Mouse (Mus musculus): ENCODE measurements around the gene Igf1r. TPM values are rescaled to one million over a fixed set of nuclear protein-coding genes. Genes with fewer than 3 reads are reported as not detected.
A peak's percentile ranks its signal among the peaks of the same experiment; 100 is the strongest.

Gene Igf1r
- polyA plus RNA-seq, 1 experiment from 2014 or later = 28.5 TPM

DNA sequence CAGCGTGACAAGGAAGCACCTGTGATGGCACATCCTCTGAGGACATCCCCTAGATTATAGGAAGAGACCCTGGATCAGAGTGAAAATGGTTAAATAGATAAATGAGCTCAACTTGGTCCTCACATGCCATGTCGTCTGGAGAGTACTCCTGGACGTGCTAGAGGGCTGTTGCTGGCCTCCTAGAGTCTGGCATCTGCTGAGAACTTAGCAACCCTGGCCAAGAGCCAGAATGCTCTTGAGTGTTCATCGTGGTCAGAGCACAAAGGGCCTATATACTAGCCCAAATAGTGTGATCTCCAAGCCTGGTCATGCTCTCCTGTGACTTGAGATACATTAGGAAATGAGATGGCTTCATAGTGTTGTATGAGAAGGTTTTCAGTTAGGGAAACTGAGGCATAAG is 257.8 kb downstream of the Igf1r start:
- Histone ChIP-seq H3K9me3 (no peaks in the 10 kb centered on the region), H3K36me3 (peaks cover 61% of the 10 kb centered on the region), H3K27ac (replicated peaks) (no peak overlapping the region), H3K4me1 (no peaks in the 10 kb centered on the region), H3K4me2 (replicated peaks) (no peak overlapping the region), H3K27me3 (no peaks in the 10 kb centered on the region), H3K9ac (replicated peaks) (no peak overlapping the region), H3K4me3 (no peak overlapping the region)
- ATAC-seq (replicated peaks) = no peak
- WGBS = 58% methylated on average over 4 of the region's 4 CpGs

DNA sequence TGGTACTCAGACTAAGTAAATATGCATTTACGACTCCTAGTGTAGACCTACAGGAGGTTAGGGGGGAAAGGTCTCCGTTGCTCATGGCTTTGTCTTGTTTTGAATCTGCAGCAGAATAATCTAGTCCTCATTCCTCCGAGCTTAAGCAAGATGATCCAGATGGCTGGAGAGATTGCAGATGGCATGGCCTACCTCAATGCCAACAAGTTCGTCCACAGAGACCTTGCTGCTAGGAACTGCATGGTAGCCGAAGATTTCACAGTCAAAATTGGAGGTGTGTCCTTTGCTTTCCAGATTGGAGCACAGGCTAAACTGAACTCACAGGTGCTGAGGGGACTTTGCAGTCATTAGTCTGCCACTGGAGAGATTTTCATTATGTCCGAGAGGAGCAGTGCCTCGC is 259.3 kb downstream of the Igf1r start:
- Histone ChIP-seq H3K36me3 (peaks cover 65% of the 10 kb centered on the region), H3K9me3 (no peaks in the 10 kb centered on the region)
- WGBS = 88% methylated on average over 7 of the region's 7 CpGs

DNA sequence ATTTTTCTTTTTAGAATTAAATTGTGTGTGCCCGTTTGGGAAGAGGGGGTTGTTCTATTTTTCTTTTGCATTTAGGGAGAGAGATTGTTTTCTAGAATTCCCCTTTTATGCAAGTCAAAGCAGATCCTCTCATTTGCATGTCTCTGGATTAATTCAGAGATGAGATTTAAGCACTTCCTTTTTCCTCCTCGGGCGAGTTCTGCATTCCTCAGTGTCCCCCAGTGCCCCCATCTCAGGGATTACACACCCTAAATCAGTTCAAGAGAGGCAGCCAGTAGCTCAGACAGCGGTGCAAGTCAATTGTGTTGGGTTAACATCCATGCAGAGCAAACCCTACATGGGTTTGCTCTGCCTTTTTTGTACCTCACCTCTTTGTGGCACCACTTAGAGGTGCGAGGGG is 261.2 kb downstream of the Igf1r start:
- peaks cover 68% of the 10 kb centered on the region for H3K36me3 ChIP-seq
- no peak for ATAC-seq (replicated peaks)
- no peak overlapping the region for H3K4me2 ChIP-seq (replicated peaks)
- H3K27ac ChIP-seq (replicated peaks) = no peak overlapping the region
- no peaks in the 10 kb centered on the region for H3K4me1 ChIP-seq
- no peak overlapping the region for H3K9ac ChIP-seq (replicated peaks)
- no peaks in the 10 kb centered on the region for H3K9me3 ChIP-seq
- WGBS = 76% methylated on average over 5 of the region's 5 CpGs
- H3K27me3 ChIP-seq = no peaks in the 10 kb centered on the region
- no peak overlapping the region for H3K4me3 ChIP-seq

More for the DNA sequence above, 259.3 kb downstream of the Igf1r start:
- Histone ChIP-seq H3K4me3 (no peak overlapping the region), H3K9ac (replicated peaks) (no peak overlapping the region), H3K4me1 (no peaks in the 10 kb centered on the region), H3K4me2 (replicated peaks) (no peak overlapping the region), H3K27me3 (no peaks in the 10 kb centered on the region), H3K27ac (replicated peaks) (no peak overlapping the region)
- no peak for ATAC-seq (replicated peaks)

DNA sequence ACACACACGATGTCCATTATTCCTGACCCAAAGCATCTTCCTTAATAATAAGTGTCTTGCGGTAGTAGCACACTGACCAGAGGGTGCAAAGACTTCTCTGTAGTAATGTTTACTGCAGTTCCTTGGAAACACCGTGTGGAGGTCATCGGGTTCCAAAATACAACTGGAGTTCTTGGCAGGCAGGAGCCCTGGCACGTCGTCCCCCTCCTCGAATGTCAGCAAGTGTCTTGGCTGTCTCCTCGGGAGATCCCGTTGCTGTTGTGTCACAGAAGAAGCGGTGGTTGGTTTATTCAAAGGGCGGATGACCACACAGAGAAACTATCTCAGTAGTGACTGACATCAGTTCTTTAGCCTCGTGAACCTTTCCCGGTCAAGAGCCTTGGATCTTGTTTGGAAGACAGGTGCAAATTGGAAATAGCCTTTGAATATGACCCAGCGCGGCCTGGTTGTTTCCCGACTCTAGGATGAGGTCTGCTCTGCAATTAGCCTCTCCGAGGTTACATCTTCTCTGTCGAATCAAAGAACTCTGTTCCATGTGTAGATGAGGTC is 263.0 kb downstream of the Igf1r start:
- no peaks in the 10 kb centered on the region for H3K4me1 ChIP-seq
- H3K9me3 ChIP-seq = no peaks in the 10 kb centered on the region
- H3K4me2 ChIP-seq (replicated peaks) = no peak overlapping the region
- ATAC-seq (replicated peaks) = no peak
- no peak overlapping the region for H3K4me3 ChIP-seq
- 89% methylated on average over 18 of the region's 18 CpGs for WGBS
- no peak overlapping the region for H3K27ac ChIP-seq (replicated peaks)
- no peak overlapping the region for H3K9ac ChIP-seq (replicated peaks)
- H3K27me3 ChIP-seq = no peaks in the 10 kb centered on the region
- peaks cover 65% of the 10 kb centered on the region for H3K36me3 ChIP-seq

DNA sequence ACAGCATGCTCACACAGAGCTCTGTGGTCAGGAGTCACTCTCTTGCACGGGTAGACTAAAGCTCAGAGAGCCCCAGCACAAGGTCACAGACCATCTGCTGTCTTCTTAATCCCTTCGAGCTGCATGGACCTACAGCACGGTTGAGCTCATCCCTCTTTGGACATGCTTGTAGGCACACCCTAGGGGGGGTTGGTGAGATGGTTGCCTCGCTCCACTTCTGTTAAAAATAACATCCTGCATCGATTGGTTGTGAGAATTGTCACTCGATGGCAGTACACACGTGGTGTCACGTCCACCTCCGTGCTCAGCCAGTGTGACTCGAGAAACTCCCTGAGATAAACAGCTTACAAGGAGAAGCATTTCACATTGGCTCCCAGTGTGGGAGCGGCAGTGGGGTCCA is 266.3 kb downstream of the Igf1r start:
- Histone ChIP-seq H3K9ac (replicated peaks) (no peak overlapping the region), H3K4me3 (no peak overlapping the region), H3K4me1 (peaks cover 19% of the 10 kb centered on the region), H3K36me3 (peaks cover 52% of the 10 kb centered on the region), H3K27ac (replicated peaks) (no peak overlapping the region), H3K27me3 (no peaks in the 10 kb centered on the region), H3K9me3 (no peaks in the 10 kb centered on the region), H3K4me2 (replicated peaks) (no peak overlapping the region)
- no peak for ATAC-seq (replicated peaks)
- 95% methylated on average over 11 of the region's 11 CpGs for WGBS

DNA sequence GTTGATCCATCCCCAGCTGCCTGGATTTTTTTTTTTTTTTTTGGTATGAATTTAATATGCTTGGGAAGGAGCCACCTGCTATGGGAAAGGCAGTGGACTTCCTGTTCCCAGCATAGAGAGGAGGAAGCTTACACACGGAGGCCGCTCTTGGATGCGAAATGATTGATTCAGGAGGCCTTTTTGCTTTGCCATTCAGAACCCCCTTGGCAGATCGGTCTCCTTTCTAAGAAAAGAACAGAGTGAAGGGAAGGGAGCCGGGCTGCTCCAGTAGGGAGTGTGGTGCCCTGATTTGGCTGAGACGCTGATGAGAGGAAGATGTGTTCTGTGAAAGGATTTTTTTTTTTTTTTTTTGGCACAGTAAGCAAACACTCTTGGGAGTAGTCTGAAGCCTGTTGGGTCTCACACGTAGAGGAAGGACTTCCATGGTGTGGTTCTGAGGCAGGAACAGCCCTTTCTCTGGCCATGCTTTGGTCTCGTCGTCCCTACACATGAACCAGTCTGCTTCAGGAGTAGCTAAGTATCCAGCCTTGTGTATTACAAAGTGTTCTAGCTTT is 269.1 kb downstream of the Igf1r start:
- Histone ChIP-seq H3K9ac (replicated peaks) (no peak overlapping the region), H3K27me3 (no peaks in the 10 kb centered on the region), H3K27ac (replicated peaks) (peak overlapping the region; percentile 48; the same call in 1 of the 2 replicates), H3K36me3 (peaks cover 36% of the 10 kb centered on the region), H3K4me1 (peaks cover 27% of the 10 kb centered on the region), H3K4me2 (replicated peaks) (no peak overlapping the region), H3K9me3 (no peaks in the 10 kb centered on the region), H3K4me3 (no peak overlapping the region)
- 49% methylated on average over 9 of the region's 9 CpGs for WGBS
- no peak for ATAC-seq (replicated peaks)

DNA sequence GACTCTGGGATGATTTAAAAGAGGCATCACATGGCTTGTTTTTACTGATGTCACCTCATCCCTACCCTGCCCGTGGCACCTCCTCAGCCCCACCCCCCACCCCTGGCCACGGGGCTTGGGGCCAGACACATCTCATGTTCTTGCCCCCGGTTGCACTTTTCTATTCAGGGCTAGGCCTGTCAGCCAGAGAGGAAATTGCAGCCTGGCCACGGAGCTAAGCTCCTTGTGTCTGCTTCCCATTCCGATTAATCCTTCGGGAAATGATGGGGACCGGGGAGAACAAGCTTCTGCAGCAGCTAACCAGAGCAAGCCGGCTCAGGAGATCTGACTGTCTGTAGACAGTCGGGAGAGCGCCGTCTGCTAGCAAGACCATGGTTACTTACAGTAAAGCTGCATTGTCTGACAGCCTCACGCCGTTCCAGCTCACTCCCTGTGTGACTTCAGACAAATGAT is 270.8 kb downstream of the Igf1r start:
- Histone ChIP-seq H3K27me3 (no peaks in the 10 kb centered on the region), H3K36me3 (peaks cover 22% of the 10 kb centered on the region), H3K9ac (replicated peaks) (no peak overlapping the region), H3K4me2 (replicated peaks) (no peak overlapping the region), H3K27ac (replicated peaks) (peak overlapping the region; percentile 41), H3K4me3 (no peak overlapping the region), H3K4me1 (peaks cover 30% of the 10 kb centered on the region), H3K9me3 (no peaks in the 10 kb centered on the region)
- WGBS = 54% methylated on average over 13 of the region's 13 CpGs
- ATAC-seq (replicated peaks) = peak; percentile 53

DNA sequence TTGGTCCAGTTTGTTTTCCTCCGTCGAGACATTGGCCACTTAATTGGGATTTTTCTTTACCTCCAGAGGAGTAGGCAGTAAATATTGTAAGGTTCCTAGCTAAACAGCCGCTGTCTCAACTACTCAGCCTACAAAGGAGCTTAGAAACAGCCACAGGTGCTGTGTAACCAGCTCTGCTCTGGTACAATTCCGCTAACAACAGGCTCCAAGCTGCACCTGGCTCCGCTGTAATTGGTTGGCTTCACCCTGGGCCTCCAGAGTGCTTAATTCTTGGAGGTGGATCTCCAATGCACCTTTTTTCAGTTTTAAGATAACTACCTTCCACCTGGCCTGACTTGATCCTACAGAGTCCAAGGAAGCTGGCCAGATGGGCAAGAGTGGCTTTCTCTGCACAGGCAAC is 271.4 kb downstream of the Igf1r start:
- no peaks in the 10 kb centered on the region for H3K9me3 ChIP-seq
- H3K36me3 ChIP-seq = peaks cover 16% of the 10 kb centered on the region
- H3K4me3 ChIP-seq = no peak overlapping the region
- no peaks in the 10 kb centered on the region for H3K27me3 ChIP-seq
- H3K4me2 ChIP-seq (replicated peaks) = no peak overlapping the region
- H3K27ac ChIP-seq (replicated peaks) = peak overlapping the region; percentile 41; the same call in 1 of the 2 replicates
- no peak for ATAC-seq (replicated peaks)
- H3K4me1 ChIP-seq = peaks cover 34% of the 10 kb centered on the region
- H3K9ac ChIP-seq (replicated peaks) = no peak overlapping the region
- WGBS = 87% methylated on average over 5 of the region's 5 CpGs

DNA sequence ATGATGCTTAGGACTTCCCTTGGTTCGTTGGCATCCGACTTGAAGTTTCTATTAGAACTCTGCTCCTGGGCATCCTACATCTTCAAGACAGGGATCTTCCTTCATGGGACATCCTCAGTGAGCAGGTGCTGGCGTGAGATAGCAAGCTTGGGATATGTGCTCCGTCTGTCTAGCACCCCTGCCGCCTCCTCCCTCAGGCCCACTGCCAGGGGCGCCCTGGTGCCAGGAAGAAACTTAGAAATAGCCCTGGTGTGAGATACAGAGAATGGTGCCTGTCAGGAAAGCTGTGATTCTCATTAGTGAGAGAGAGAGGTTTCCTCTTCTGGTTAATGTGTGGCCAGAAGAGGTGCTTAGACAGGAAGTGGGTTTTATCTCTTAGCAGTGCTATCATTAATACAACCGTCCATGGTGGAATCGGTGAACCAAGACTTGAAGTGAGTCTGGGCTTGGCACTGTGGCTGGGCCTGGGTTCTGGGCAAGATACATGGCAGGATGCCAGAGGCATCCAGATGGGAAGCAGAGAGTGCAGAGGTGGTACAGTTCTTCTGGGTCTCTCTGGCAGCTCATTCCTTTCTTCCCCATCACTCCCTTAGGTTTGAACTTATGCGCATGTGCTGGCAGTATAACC is 272.9 kb downstream of the Igf1r start:
- no peaks in the 10 kb centered on the region for H3K27me3 ChIP-seq
- no peak overlapping the region for H3K9ac ChIP-seq (replicated peaks)
- H3K4me1 ChIP-seq = peaks cover 38% of the 10 kb centered on the region
- peak overlapping the region; percentile 42 for H3K27ac ChIP-seq (replicated peaks)
- no peak for ATAC-seq (replicated peaks)
- no peaks in the 10 kb centered on the region for H3K9me3 ChIP-seq
- no peak overlapping the region for H3K4me3 ChIP-seq
- 68% methylated on average over 9 of the region's 9 CpGs for WGBS
- no peak overlapping the region for H3K4me2 ChIP-seq (replicated peaks)
- H3K36me3 ChIP-seq = peaks cover 9% of the 10 kb centered on the region; the same call in 1 of the 2 replicates

DNA sequence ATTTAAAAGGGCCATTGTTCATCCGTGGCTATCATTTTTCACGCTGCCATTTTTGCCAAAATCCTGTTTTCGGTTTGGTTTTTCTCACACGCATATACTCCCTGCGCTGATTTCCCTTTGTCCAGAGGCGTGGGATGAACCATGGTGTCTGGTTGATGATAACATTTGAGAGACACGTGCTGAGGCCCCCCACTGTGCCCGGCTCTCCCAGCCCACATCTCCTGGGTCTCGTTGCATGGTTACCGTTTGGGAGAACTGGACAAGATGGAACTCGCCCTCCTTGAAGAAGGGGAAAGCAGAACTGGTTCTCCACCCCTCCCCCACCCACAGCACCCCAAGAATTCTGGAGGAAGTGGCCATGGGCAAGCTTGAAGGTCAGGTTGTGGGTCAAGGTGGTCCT is 274.4 kb downstream of the Igf1r start:
- no peaks in the 10 kb centered on the region for H3K27me3 ChIP-seq
- ATAC-seq (replicated peaks) = no peak
- no peaks in the 10 kb centered on the region for H3K9me3 ChIP-seq
- H3K27ac ChIP-seq (replicated peaks) = no peak overlapping the region
- H3K4me3 ChIP-seq = no peak overlapping the region
- H3K36me3 ChIP-seq = peaks cover 6% of the 10 kb centered on the region; the same call in 1 of the 2 replicates
- 85% methylated on average over 11 of the region's 11 CpGs for WGBS
- peaks cover 30% of the 10 kb centered on the region for H3K4me1 ChIP-seq
- H3K9ac ChIP-seq (replicated peaks) = no peak overlapping the region
- no peak overlapping the region for H3K4me2 ChIP-seq (replicated peaks)

DNA sequence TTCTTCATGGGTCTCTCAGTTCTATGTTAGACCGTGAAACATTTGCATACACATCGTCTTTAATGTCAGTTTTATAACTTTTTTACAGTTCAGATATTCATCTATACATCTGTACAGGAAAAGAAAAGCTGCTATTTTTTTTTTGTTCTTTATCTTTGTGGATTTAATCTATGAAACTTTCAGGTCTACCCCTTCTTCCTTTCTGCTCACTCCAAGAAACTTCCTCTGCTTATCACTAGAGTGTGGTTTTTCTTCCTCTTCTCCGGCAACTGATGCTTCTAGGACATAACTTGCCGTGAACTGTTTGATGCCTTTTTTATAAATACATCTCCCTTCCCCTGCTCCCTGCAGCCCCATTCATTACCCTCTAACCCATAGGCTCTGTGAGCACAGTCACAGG is 275.0 kb downstream of the Igf1r start:
- no peak for ATAC-seq (replicated peaks)
- Histone ChIP-seq H3K27me3 (no peaks in the 10 kb centered on the region), H3K27ac (replicated peaks) (0 out of 2 replicates have a peak overlapping the region, but pooled peaks have one; percentile 17), H3K4me2 (replicated peaks) (no peak overlapping the region), H3K36me3 (peaks cover 6% of the 10 kb centered on the region; the same call in 1 of the 2 replicates), H3K9me3 (no peaks in the 10 kb centered on the region), H3K4me1 (peaks cover 29% of the 10 kb centered on the region), H3K4me3 (no peak overlapping the region), H3K9ac (replicated peaks) (no peak overlapping the region)
- WGBS = 83% methylated on average over 4 of the region's 4 CpGs

DNA sequence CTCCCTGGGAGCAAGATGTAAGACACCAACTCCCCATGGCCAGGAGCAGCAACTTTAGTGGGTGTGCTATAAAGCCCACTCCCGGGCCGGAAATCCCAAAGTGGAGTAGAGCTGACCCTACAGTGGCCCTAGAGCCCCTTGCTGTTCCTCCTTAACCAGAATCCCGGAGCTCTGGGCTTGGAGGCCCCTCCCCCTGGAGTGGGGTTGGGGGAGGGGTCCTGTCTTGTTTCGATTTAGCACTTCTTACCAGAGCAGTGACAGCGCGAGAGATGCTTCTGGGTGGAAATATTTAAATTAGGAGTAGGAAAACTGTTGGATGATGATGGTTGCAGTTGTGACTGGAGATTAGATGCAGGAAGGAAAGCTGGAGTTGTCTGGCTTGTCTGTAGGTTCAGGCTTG is 275.9 kb downstream of the Igf1r start:
- Histone ChIP-seq H3K4me3 (no peak overlapping the region), H3K36me3 (peaks cover 6% of the 10 kb centered on the region; the same call in 1 of the 2 replicates), H3K9ac (replicated peaks) (no peak overlapping the region), H3K27me3 (no peaks in the 10 kb centered on the region), H3K27ac (replicated peaks) (no peak overlapping the region), H3K4me1 (peaks cover 26% of the 10 kb centered on the region), H3K4me2 (replicated peaks) (no peak overlapping the region), H3K9me3 (no peaks in the 10 kb centered on the region)
- WGBS = 27% methylated on average over 6 of the region's 6 CpGs
- peak; percentile 47; the same call in 1 of the 2 replicates for ATAC-seq (replicated peaks)

All from forebrain, embryonic 15.5 days (tissue).